Mouse (Mus musculus): Measurements from ENCODE around the gene Cyp2j5. TPM values are rescaled to one million over a fixed set of nuclear protein-coding genes. Genes with fewer than 3 reads are reported as not detected.
A peak's percentile ranks its signal among the peaks of the same experiment; 100 is the strongest.
"Not testable (repeated sequence)": the region's sequence is repeated elsewhere in the genome, so short reads cannot be mapped to it uniquely, and the experiment has no call there.

Gene Cyp2j5
- polyA plus RNA-seq, 1 experiment from 2014 or later: 7.8 TPM

DNA sequence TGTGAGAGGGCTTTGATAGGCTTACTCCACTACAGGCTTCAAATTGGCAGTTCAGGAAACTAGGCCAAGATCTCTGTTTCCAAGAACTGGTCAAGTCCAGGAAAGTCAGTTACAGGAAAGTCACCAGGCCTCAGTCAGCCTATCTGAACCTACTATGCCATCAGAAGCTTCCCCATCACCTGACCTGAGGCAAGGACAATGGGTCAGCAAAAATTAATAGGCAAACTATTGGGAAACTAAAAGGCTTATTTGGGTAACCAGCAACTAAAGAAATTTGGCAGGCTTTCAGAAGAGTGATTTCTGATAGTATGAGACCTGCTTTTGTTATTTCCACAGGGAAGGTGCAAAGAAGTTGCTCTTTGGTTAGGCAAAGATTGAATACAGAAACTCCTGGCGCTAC is 41.5 kb downstream of the Cyp2j5 start:
- no peak overlapping the region for H3K9ac ChIP-seq
- WGBS: 90% methylated on average over 1 of the region's 1 CpGs

DNA sequence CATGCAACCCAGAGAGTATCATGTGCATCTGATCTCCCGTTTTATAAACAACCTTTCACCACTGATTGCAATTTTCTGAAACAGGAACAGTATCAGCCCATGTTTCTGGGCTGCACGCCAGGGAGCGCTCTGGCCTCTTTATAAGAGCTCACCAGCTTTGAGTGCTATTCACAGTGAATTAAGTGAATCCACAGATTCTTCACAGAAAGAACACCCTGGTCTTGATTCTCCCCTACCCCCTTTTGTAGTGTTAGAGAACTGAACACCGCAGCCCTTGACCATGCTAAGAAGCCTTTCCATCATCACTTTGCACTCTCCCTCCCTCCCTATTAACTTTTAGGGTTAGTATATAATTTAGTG is 72.2 kb downstream of the Cyp2j5 start:
- Histone ChIP-seq H3K9ac (no peak overlapping the region), H3K4me3 (replicated peaks) (peak overlapping the region; percentile 49), H3K27me3 (no peaks in the 10 kb centered on the region), H3K27ac (peak overlapping the region; percentile 75), H3K4me1 (peaks cover 3% of the 10 kb centered on the region; the same call in 1 of the 2 replicates), H3K36me3 (no peaks in the 10 kb centered on the region), H3K9me3 (replicated peaks) (no peaks in the 10 kb centered on the region), H3K4me2 (peak overlapping the region; percentile 72)
- 55% methylated on average over 4 of the region's 4 CpGs for WGBS
- ATAC-seq (replicated peaks; ENCODE audit: low FRiP score): peak; percentile 83

More for the DNA sequence above, 41.5 kb downstream of the Cyp2j5 start:
- no peaks in the 10 kb centered on the region for H3K4me1 ChIP-seq
- no peaks in the 10 kb centered on the region for H3K27me3 ChIP-seq
- no peak overlapping the region for H3K4me3 ChIP-seq (replicated peaks)
- ATAC-seq (replicated peaks; ENCODE audit: low FRiP score): no peak
- H3K9me3 ChIP-seq (replicated peaks): no peaks in the 10 kb centered on the region
- H3K4me2 ChIP-seq: no peak overlapping the region
- H3K36me3 ChIP-seq: no peaks in the 10 kb centered on the region
- no peak overlapping the region for H3K27ac ChIP-seq

- Histone ChIP-seq H3K27me3 (no peaks in the 10 kb centered on the region), H3K9ac (peak within 1 kb of the TSS; percentile 40), H3K36me3 (no peaks in the 10 kb centered on the region), H3K27ac (peak within 1 kb of the TSS; percentile 75), H3K4me2 (peak within 1 kb of the TSS; percentile 72), H3K9me3 (replicated peaks) (no peaks in the 10 kb centered on the region), H3K4me1 (peaks cover 3% of the 10 kb centered on the region; the same call in 1 of the 2 replicates), H3K4me3 (replicated peaks) (peak within 1 kb of the TSS; percentile 49)
- WGBS: 6% methylated on average over 18 of the region's 18 CpGs
- ATAC-seq (replicated peaks; ENCODE audit: low FRiP score): peak; percentile 97
These were observed 72.8 kb downstream of the Cyp2j5 start, which contains the start of gene Cyp2j9 for GRCm38 (mm10) chr4:96590911-96591790. TSS of gene Cyp2j9 (minus strand) at chr4:96591578.

- Histone ChIP-seq H3K4me3 (replicated peaks) (no peak overlapping the region), H3K36me3 (no peaks in the 10 kb centered on the region), H3K4me2 (no peak overlapping the region), H3K4me1 (no peaks in the 10 kb centered on the region), H3K9ac (no peak overlapping the region), H3K27ac (no peak overlapping the region), H3K27me3 (no peaks in the 10 kb centered on the region), H3K9me3 (replicated peaks) (no peaks in the 10 kb centered on the region)
- ATAC-seq (replicated peaks; ENCODE audit: low FRiP score): no peak
- 79% methylated on average over 1 of the region's 1 CpGs for WGBS
These were observed 82.4 kb downstream of the Cyp2j5 start for GRCm38 (mm10) chr4:96581425-96582088.

DNA sequence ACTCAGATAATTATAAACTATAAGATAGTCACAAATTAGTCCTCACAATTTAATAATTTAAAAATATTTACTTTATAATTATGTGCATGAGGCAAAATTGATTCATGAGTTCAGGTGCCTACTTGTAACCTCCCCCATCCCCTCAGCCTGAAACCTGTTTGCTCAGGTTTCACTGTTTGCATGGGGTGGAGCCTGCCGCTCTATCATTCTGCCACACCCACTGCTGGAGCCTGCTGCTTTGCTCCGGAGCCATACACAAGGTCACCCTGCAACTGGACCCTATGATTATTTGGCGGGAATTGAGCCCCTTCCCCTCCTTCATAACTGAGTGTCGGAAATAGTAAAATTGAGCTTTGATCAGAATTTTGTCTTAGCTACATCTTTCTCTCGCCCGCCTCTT is 83.6 kb downstream of the Cyp2j5 start:
- not testable (repeated sequence) for H3K4me1 ChIP-seq; H3K9ac ChIP-seq; H3K36me3 ChIP-seq; H3K4me2 ChIP-seq; H3K4me3 ChIP-seq (replicated peaks); H3K27ac ChIP-seq; H3K9me3 ChIP-seq (replicated peaks); H3K27me3 ChIP-seq; ATAC-seq (replicated peaks; ENCODE audit: low FRiP score)
- WGBS: 55% methylated on average over 6 of the region's 6 CpGs

Other genes with a start within 250 kb of the Cyp2j5 start
- gene Cyp2j8, start 156.8 kb downstream of the Cyp2j5 start, polyA plus RNA-seq (2015; fragmentation: Nextera tagmentation; extraction: Ambion mirVana): not detected in 2 replicates
- 12.6 and 13.4 TPM in 2 replicates for gene Cyp2j6, start 110.5 kb downstream of the Cyp2j5 start, polyA plus RNA-seq (2015; fragmentation: Nextera tagmentation; extraction: Ambion mirVana)
- 3.0 and 3.5 TPM in 2 replicates for gene Cyp2j9, start 72.6 kb downstream of the Cyp2j5 start, polyA plus RNA-seq (2015; fragmentation: Nextera tagmentation; extraction: Ambion mirVana)
- gene Gm12695, start 121.0 kb upstream of the Cyp2j5 start, polyA plus RNA-seq (2015; fragmentation: Nextera tagmentation; extraction: Ambion mirVana): not detected in 2 replicates